Mouse (Mus musculus): ENCODE results near the gene Zfp217.
A peak's percentile ranks its signal among the peaks of the same experiment; 100 is the strongest.

The Zfp217 gene

GRCm38 (mm10) chr2:170094871-170095270 is 53.0 kb downstream of the Zfp217 start:
- no peak for DNase-seq (ENCODE audit: low read depth)

GRCm38 (mm10) chr2:170094220-170094619 is 53.7 kb downstream of the Zfp217 start:
- DNase-seq (ENCODE audit: low read depth) = no peak

DNA sequence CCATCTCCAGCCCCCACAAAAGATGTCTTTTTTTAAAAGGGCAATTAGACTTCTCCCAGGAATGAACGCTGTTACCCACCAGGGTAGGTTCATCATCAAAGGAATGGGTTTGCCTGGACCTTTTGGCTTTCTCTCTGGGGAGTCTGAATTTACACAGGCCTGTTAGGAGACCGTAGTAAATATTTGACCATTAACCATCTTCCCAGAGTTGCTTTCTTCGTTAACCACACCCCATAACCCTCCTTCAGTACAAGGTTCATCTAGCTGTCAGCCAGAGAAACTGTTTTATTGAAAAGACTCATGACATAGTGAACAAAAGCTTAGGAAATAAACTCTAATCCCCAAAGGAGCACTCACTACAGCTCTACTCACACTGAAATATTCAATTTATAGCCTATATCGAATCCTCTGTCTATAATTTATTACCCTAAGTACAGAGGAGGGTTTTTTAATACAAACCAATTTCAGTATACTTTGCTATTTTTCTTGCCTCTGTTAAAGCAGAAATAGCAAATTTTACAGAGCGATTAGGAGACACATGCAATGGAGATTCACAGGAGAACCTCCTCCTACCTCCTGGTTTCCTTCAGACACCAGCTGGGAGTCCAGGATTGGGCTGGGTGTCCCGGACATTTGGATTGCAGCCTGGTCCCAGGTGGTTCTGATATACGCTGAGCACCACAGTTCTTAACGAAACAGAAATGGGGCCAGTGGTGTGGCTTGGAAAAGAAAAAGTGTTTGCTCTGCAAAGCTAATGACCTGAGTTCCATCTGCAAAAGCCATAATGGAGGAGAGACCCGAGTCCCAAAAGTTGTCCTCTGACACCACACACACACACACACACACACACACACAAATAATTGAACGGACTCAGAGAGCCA is 56.1 kb downstream of the Zfp217 start:
- DNase-seq (ENCODE audit: low read depth) = no peak

DNA sequence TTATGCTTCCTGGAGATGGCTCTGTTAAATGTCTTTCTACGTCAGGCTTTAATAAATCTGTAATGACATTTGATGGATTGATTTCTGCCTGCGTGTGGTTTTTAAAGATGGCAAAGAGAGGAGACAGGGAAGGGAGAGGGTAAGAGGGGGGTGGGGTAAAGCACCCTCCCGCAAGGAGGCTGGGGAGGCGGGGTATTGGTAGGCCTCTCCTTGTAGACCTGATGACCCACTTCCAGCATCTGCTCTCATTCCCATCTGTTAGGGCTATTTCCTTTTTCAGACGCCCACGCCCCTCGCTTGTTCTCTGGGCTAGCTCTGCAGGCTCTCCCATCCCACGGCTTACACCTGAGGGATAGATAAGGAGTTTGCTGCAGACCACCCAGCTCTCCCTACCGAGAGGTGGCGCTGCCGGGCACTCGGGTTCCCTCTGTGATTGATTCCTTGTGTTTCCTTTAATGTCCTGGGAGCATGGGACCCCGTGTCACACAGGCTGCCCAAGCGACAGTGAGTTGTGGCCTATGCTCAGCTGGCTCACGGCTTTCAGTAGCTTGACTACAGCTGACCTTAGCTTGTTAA is 69.4 kb downstream of the Zfp217 start:
- no peak for DNase-seq (ENCODE audit: low read depth)

- DNase-seq (ENCODE audit: low read depth) = no peak
Measured at GRCm38 (mm10) chr2:170078041-170078440, 69.9 kb downstream of the Zfp217 start.

GRCm38 (mm10) chr2:170076941-170077490 is 70.9 kb downstream of the Zfp217 start:
- DNase-seq (ENCODE audit: low read depth) = no peak

DNA sequence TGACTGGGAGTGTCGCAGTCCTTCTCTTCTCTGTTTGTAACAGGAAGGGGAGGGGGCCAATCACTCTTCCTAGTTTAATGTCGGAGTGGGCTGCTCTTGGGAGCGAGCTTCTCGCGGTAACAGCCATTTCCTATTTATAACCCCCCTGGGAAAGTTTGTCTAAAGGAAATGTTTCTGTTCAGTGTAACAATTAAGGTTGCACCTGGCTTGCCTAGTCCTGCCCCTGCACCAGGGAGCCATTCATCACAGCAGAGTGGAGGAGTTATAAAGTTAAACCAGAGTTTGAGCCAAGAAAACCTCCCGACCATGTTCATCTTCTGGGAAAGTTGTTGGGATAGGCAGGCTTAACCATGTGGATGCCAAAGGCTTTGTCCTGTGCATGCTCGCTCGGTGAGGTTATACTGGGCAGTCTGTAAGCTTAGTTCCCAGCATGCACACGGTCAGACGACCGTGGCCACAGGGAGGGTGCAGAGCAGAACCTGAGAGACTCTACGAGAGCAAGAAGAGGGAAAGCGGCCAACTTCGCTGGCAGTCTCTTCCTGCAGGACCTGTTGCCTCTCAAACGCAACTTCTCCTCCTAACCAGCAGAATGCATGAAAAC is 77.2 kb downstream of the Zfp217 start:
- DNase-seq (ENCODE audit: low read depth) = no peak

DNA sequence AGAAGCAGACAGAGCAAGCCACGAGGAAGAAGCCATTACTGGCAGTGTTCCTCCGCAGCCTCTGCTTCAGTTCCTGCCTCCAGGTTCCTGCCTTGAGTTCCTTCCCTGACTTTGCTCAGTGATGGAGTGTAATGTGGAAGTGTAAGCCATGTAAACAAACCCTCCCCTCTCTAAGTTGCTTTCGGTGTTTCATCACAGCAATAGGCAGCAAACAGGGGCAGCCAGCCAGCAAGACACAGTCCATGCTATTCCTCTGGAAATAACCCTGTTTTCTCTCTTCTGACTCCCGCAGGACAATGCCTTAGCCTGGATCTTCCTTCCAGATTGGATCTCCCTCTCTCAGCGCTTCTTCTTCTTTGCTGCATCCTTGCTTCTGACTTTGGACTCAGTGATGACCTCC is 77.9 kb downstream of the Zfp217 start:
- no peak for DNase-seq (ENCODE audit: low read depth)

GRCm38 (mm10) chr2:170062378-170062777 is 85.5 kb downstream of the Zfp217 start:
- no peak for DNase-seq (ENCODE audit: low read depth)

GRCm38 (mm10) chr2:170060066-170060465 is 87.8 kb downstream of the Zfp217 start:
- peak; percentile 68 for DNase-seq (ENCODE audit: low read depth)

- DNase-seq (ENCODE audit: low read depth) = no peak
Measured at GRCm38 (mm10) chr2:170058774-170059173, 89.1 kb downstream of the Zfp217 start.

Measured in induced T-regulatory cell, adult 2 months (primary cell).